Mouse (Mus musculus) 416B (cell line): ENCODE data around the gene Gm7694.
A peak's percentile ranks its signal among the peaks of the same experiment; 100 is the strongest.

Experiments used
- DNase-seq: peaks from one replicate; pipeline ENCODE4 v3.0.0; 2011; ENCODE audit warnings: low read depth

Gene Gm7694

GRCm38 (mm10) chr1:170282415-170283129 is 23.6 kb downstream of the Gm7694 start:
- peak; percentile 65 for DNase-seq

DNA sequence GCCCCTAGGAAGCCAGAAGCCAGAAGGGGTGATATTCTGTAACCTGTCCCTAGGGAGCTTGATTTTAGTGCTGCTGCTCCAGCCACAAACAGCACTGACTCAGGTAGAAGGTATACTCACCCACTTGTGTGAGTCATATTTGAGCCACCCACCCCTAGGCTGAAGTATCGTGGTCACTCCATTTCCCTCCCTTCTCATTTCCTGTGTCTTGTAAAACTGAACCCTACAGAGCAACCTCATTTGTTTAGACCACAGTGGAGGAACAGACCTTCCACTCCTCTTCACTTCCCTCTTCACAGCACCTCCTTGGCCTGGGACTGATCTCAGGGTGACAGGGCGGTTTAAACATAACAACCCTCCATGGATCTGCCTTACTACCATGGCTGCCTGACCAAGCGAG is 29.1 kb downstream of the Gm7694 start, which contains the start of gene Sh2d1b1:
Sh2d1b1 (plus strand) TSS at position 305 of the 400 bp plus-strand sequence.
- DNase-seq: peak; percentile 63

DNA sequence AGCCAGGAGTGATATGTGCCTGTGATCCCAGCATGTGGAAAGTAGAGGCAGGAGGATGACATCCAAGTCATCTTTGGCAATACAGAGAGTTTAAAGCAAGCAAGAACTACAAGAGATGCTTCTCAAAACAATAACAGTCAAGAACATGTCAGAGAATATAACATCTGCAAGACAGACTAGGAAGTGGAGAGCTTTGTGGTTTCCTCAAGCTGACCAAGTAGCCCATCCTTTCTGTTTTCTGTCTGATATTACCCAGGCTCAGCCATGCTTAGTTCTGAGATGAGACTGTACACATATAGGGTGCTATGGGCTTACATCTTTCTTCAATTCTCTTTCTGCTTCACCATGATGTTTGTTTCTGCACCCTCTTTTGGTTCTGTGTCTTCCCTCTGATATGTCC is 32.9 kb downstream of the Gm7694 start:
- peak; percentile 79 for DNase-seq

- DNase-seq: peak; percentile 71
Measured at GRCm38 (mm10) chr1:170270696-170271095, 35.4 kb downstream of the Gm7694 start.

DNA sequence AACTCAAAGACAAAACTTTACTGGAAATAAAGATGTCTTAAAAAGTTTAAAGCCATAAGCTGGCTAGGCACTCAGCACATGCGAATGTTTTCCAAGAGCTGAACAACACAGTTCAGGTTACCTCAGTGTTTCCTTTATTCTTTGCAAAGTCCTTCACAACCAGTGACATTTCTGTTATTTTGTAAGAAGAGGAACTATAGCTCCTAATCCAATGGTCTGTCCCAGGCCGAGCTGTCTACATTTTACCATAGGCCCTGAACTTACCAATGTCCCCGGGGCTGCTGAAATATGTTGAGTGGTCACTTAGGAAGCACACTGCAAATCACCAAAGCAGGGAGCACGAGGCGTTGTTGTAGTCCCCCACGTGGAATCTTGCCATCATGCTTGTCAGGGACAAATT is 35.9 kb downstream of the Gm7694 start:
- peak; percentile 12 for DNase-seq

DNA sequence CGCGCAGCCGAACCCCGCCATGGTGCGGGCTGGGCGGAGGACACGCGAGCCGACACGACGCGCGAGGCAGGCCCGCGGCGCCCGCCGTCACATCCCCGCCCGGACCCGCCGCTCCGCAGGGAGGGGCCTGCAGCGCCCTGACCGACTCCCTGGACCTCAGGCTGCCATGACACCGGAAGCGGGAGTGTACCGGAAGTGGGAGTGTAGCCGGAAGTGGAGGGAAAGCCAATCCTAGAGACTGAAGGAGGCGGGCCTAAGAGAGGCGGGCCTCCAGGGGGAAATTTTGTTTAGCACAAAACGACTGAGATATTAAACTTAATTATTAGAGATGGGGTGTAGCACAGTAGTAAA is 50.6 kb downstream of the Gm7694 start:
- no peak for DNase-seq

- no peak for DNase-seq
Measured at GRCm38 (mm10) chr1:170254893-170255559, 51.1 kb downstream of the Gm7694 start.
